10 mouse cellular contexts compared by ENCODE assay signal in the genomic region with DNA sequence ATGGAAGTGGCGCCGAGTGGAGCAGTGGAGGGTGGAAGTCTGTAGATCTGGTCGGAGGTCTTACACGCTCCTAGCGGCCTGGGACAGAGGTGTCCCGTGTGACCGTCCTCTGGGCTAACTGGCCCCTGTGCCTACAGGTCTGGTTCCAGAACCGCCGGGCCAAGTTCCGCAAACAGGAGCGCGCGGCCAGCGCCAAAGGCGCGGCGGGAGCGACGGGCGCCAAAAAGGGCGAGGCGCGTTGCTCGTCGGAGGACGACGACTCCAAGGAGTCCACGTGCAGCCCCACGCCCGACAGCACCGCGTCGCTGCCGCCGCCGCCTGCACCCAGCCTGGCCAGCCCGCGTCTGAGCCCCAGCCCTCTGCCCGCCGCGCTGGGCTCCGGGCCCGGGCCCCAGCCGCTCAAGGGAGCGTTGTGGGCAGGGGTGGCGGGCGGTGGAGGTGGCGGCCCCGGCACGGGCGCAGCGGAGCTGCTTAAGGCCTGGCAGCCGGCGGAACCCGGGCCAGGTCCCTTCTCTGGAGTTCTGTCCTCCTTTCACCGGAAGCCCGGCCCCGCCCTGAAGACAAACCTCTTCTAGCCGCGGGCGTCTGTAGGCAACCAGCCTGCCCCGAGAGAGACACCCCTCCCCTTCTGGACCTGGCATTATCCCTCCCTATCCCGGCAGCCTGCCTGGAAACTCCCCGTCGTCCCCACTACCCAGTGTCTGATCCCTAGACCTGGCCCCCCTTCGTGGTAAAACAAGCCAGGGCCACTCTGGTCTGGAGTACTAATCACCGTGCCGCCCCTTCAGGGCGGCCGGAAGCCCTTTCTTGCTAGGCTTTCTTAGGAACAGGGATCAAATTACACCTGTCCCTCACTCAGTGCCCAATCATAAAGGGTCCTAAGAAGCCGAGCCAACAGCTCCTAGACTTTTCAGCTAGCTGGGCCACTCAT. TPM values are rescaled to one million over a fixed set of nuclear protein-coding genes. Genes with fewer than 3 reads are reported as not detected.
DNase-seq lines count a peak whose midpoint lies in the region; ATAC-seq and TF ChIP-seq lines count a peak whose summit lies in the region.
"Had no signal": no experiment of that assay in that cellular context is flagged by ENCODE, and none has a peak within 500 bp of the region (broad histone marks: within the 10 kb centered on the region; RNA-seq: fewer than 3 reads in every experiment).

No protein-coding gene starts in this region.

- H3K27me3 ChIP-seq in embryonic facial prominence, embryonic 10.5 days (replicated peaks; ENCODE audit: low read depth, poor library complexity, severe bottlenecking), result peaks cover 75% of the 10 kb centered on the region
- H3K27me3 ChIP-seq in heart, embryonic 12.5 days (replicated peaks), result peaks cover 49% of the 10 kb centered on the region
- peaks cover 49% of the 10 kb centered on the region for H3K27me3 ChIP-seq in lung, embryonic 15.5 days
- peaks cover 75% of the 10 kb centered on the region for H3K27me3 ChIP-seq in neural tube, embryonic 15.5 days (replicated peaks)
- H3K27me3 ChIP-seq: Patski had no signal

- peaks cover 55% of the 10 kb centered on the region for H3K4me1 ChIP-seq in embryonic facial prominence, embryonic 10.5 days
- peaks cover 43% of the 10 kb centered on the region for H3K4me1 ChIP-seq in heart, embryonic 12.5 days (replicated peaks)
- H3K4me1 ChIP-seq in lung, embryonic 15.5 days, result peaks cover 40% of the 10 kb centered on the region
- peaks cover 40% of the 10 kb centered on the region for H3K4me1 ChIP-seq in neural tube, embryonic 15.5 days

- peak in 1 of 2 experiments; percentile 36 for DNase-seq in left cerebral cortex, adult 2 months (ENCODE audit: extremely low spot score in 1 of 2, low spot score in 2 of 2)
- DNase-seq in left cerebral cortex, adult 8-10 months (ENCODE audit: low spot score in 2 of 2), result no peak
- DNase-seq in embryonic facial prominence, embryonic 10.5 days (ENCODE audit: low spot score), result peak; percentile 88
- DNase-seq in kidney, adult 8-10 months, result peak; percentile 39 to 41
- DNase-seq in adipocyte (ENCODE audit: low spot score), result no peak

- peak overlapping the region; percentile 79 for H3K4me2 ChIP-seq in heart, embryonic 12.5 days
- peak overlapping the region; percentile 88 for H3K4me2 ChIP-seq in lung, embryonic 15.5 days
- peak overlapping the region; percentile 75 for H3K4me2 ChIP-seq in neural tube, embryonic 15.5 days

- no peak overlapping the region for H3K27ac ChIP-seq in left cerebral cortex, adult 2 months
- H3K27ac ChIP-seq in embryonic facial prominence, embryonic 10.5 days (replicated peaks), result peak overlapping the region; percentile 90
- H3K27ac ChIP-seq in heart, embryonic 12.5 days (ENCODE audit: poor library complexity, severe bottlenecking), result peak overlapping the region; percentile 60
- H3K27ac ChIP-seq in lung, embryonic 15.5 days, result peak overlapping the region; percentile 93
- no peak overlapping the region for H3K27ac ChIP-seq in neural tube, embryonic 15.5 days (replicated peaks)

- peak; percentile 80 for ATAC-seq in heart, embryonic 12.5 days (ENCODE audit: insufficient number of reproducible peaks, low FRiP score)
- ATAC-seq in lung, embryonic 15.5 days (ENCODE audit: borderline replicate concordance, extremely low read depth, low FRiP score, low TSS enrichment), result peak; percentile 83
- peak; percentile 46; the same call in 1 of the 2 replicates for ATAC-seq in neural tube, embryonic 15.5 days (ENCODE audit: low FRiP score)
- ATAC-seq: Patski had no signal

- under 1% methylated on average over 71 of the region's 71 CpGs for WGBS in embryonic facial prominence, embryonic 10.5 days
- 1% methylated on average over 69 of the region's 71 CpGs for WGBS in heart, embryonic 12.5 days
- WGBS in lung, embryonic 15.5 days, result under 1% methylated on average over 67 of the region's 71 CpGs
- WGBS in neural tube, embryonic 15.5 days, result under 1% methylated on average over 65 of the region's 71 CpGs

- peak overlapping the region; percentile 71 for H3K9ac ChIP-seq in heart, embryonic 12.5 days
- H3K9ac ChIP-seq in lung, embryonic 15.5 days, result peak overlapping the region; percentile 47
- peak overlapping the region; percentile 31 for H3K9ac ChIP-seq in neural tube, embryonic 15.5 days (replicated peaks)

- TF ChIP-seq CTCF in left cerebral cortex, adult 2 months (IDR thresholded peaks at IDR 0.05), result no peak

- H3K36me3 ChIP-seq in embryonic facial prominence, embryonic 10.5 days (replicated peaks), result peaks cover 42% of the 10 kb centered on the region
- peaks cover 41% of the 10 kb centered on the region for H3K36me3 ChIP-seq in heart, embryonic 12.5 days
- H3K36me3 ChIP-seq in lung, embryonic 15.5 days, result peaks cover 32% of the 10 kb centered on the region
- no peaks in the 10 kb centered on the region for H3K36me3 ChIP-seq in neural tube, embryonic 15.5 days

- peak overlapping the region; percentile 29 for H3K4me3 ChIP-seq in left cerebral cortex, adult 2 months
- peak overlapping the region; percentile 64 for H3K4me3 ChIP-seq in embryonic facial prominence, embryonic 10.5 days
- peak overlapping the region; percentile 53 for H3K4me3 ChIP-seq in heart, embryonic 12.5 days
- H3K4me3 ChIP-seq in lung, embryonic 15.5 days, result peak overlapping the region; percentile 42
- peak overlapping the region; percentile 38 for H3K4me3 ChIP-seq in neural tube, embryonic 15.5 days (replicated peaks)

- intact Hi-C loops in left cerebral cortex, adult 2 months (cut with DNase I), result no loop called here

- H3K9me3 ChIP-seq in embryonic facial prominence, embryonic 10.5 days, result no peaks in the 10 kb centered on the region
- no peaks in the 10 kb centered on the region for H3K9me3 ChIP-seq in heart, embryonic 12.5 days (replicated peaks)
- no peaks in the 10 kb centered on the region for H3K9me3 ChIP-seq in lung, embryonic 15.5 days
- H3K9me3 ChIP-seq in neural tube, embryonic 15.5 days (replicated peaks), result no peaks in the 10 kb centered on the region

RNA-seq across cellular contexts. Expression of gene Phox2a, which starts 3.7 kb away (rescaled TPM):
- total RNA-seq in left cerebral cortex, adult 2 months (2021), result not detected
- total RNA-seq in left cerebral cortex, adult 8-10 months (2022), result under 1 TPM in 3 of 4 experiments, not detected in 1; 0.30 to 0.39 (median 0.30) TPM
- polyA plus RNA-seq in embryonic facial prominence, embryonic 10.5 days (2016; fragmentation: Nextera tagmentation; extraction: Ambion mirVana), result 0.26 and 1.2 TPM in 2 replicates
- polyA plus RNA-seq in heart, embryonic 12.5 days (2016; fragmentation: Nextera tagmentation; extraction: Ambion mirVana), result 0.10 TPM in 1 of 2 replicates, not detected in the other
- polyA plus RNA-seq in lung, embryonic 15.5 days (2015; fragmentation: Nextera tagmentation; extraction: Ambion mirVana), result 0.29 and 0.77 TPM in 2 replicates
- 1.6 and 1.9 TPM in 2 replicates for polyA plus RNA-seq in neural tube, embryonic 15.5 days (2015; fragmentation: Nextera tagmentation; extraction: Ambion mirVana)
- polyA plus RNA-seq: Patski had no signal

RNA-seq across cellular contexts. Expression of gene Inppl1, which starts 16.2 kb away (rescaled TPM):
- total RNA-seq in left cerebral cortex, adult 2 months (2021), result 10 to 100 TPM; 28.1 to 34.7 TPM
- 10 to 100 TPM; 35.7 to 46.9 (median 42.6) TPM for total RNA-seq in left cerebral cortex, adult 8-10 months (2022)
- 38.4 and 46.7 TPM in 2 replicates for polyA plus RNA-seq in embryonic facial prominence, embryonic 10.5 days (2016; fragmentation: Nextera tagmentation; extraction: Ambion mirVana)
- 44.8 and 56.8 TPM in 2 replicates for polyA plus RNA-seq in heart, embryonic 12.5 days (2016; fragmentation: Nextera tagmentation; extraction: Ambion mirVana)
- polyA plus RNA-seq in lung, embryonic 15.5 days (2015; fragmentation: Nextera tagmentation; extraction: Ambion mirVana), result 54.7 and 61.7 TPM in 2 replicates
- 11.5 and 16.2 TPM in 2 replicates for polyA plus RNA-seq in neural tube, embryonic 15.5 days (2015; fragmentation: Nextera tagmentation; extraction: Ambion mirVana)

RNA-seq across cellular contexts. Expression of gene Folr2, which starts 35.2 kb away (rescaled TPM):
- total RNA-seq in left cerebral cortex, adult 2 months (2021), result not detected
- under 1 TPM in 1 of 4 experiments, not detected in 3; 0.55 TPM for total RNA-seq in left cerebral cortex, adult 8-10 months (2022)
- polyA plus RNA-seq in embryonic facial prominence, embryonic 10.5 days (2016; fragmentation: Nextera tagmentation; extraction: Ambion mirVana), result 0.49 TPM in 1 of 2 replicates, not detected in the other
- polyA plus RNA-seq in heart, embryonic 12.5 days (2016; fragmentation: Nextera tagmentation; extraction: Ambion mirVana), result not detected in 2 replicates
- polyA plus RNA-seq in lung, embryonic 15.5 days (2015; fragmentation: Nextera tagmentation; extraction: Ambion mirVana), result 1.0 and 2.0 TPM in 2 replicates
- 2.1 TPM in 2 replicates for polyA plus RNA-seq in neural tube, embryonic 15.5 days (2015; fragmentation: Nextera tagmentation; extraction: Ambion mirVana)
- polyA plus RNA-seq: Patski had no signal

RNA-seq across cellular contexts. Expression of gene Anapc15, which starts 41.7 kb away (rescaled TPM):
- total RNA-seq in left cerebral cortex, adult 2 months (2021), result 10 to 100 TPM; 31.4 to 32.6 TPM
- 10 to 100 TPM; 30.0 to 45.4 (median 32.9) TPM for total RNA-seq in left cerebral cortex, adult 8-10 months (2022)
- 118 and 119 TPM in 2 replicates for polyA plus RNA-seq in embryonic facial prominence, embryonic 10.5 days (2016; fragmentation: Nextera tagmentation; extraction: Ambion mirVana)
- 58.0 and 61.0 TPM in 2 replicates for polyA plus RNA-seq in heart, embryonic 12.5 days (2016; fragmentation: Nextera tagmentation; extraction: Ambion mirVana)
- 80.4 and 84.6 TPM in 2 replicates for polyA plus RNA-seq in lung, embryonic 15.5 days (2015; fragmentation: Nextera tagmentation; extraction: Ambion mirVana)
- 73.6 and 74.3 TPM in 2 replicates for polyA plus RNA-seq in neural tube, embryonic 15.5 days (2015; fragmentation: Nextera tagmentation; extraction: Ambion mirVana)

RNA-seq across cellular contexts. Expression of gene Folr1, which starts 48.8 kb away (rescaled TPM):
- total RNA-seq in left cerebral cortex, adult 2 months (2021), result 1 to 10 TPM; 1.1 to 1.8 TPM
- 1 to 10 TPM in 2 of 4 experiments, under 1 TPM in 2; 0.46 to 9.8 (median 1.2) TPM for total RNA-seq in left cerebral cortex, adult 8-10 months (2022)
- 1.2 and 2.4 TPM in 2 replicates for polyA plus RNA-seq in embryonic facial prominence, embryonic 10.5 days (2016; fragmentation: Nextera tagmentation; extraction: Ambion mirVana)
- 4.1 TPM in 2 replicates for polyA plus RNA-seq in heart, embryonic 12.5 days (2016; fragmentation: Nextera tagmentation; extraction: Ambion mirVana)
- 0.68 and 0.95 TPM in 2 replicates for polyA plus RNA-seq in lung, embryonic 15.5 days (2015; fragmentation: Nextera tagmentation; extraction: Ambion mirVana)
- polyA plus RNA-seq in neural tube, embryonic 15.5 days (2015; fragmentation: Nextera tagmentation; extraction: Ambion mirVana), result 1.7 and 8.7 TPM in 2 replicates
- total RNA-seq: left cerebral cortex, adult 18-20 months had no signal

Comparison
In these comparisons a context has a peak if more than half of its experiments do, and no peak if none do; other contexts are left out.
1. DNase-seq: peak in embryonic facial prominence, embryonic 10.5 days (single experiment) and kidney, adult 8-10 months (2 of 2); none in left cerebral cortex, adult 8-10 months (0 of 2) and adipocyte (single experiment).
2. H3K27ac ChIP-seq: peak in embryonic facial prominence, embryonic 10.5 days (single experiment), heart, embryonic 12.5 days (single experiment) and lung, embryonic 15.5 days (single experiment); none in left cerebral cortex, adult 2 months (single experiment) and neural tube, embryonic 15.5 days (single experiment).
3. Peak in every context shown above with its lines, with median percentiles within 50 percentile points of each other: H3K4me3 ChIP-seq, ATAC-seq, H3K4me2 ChIP-seq and H3K9ac ChIP-seq.